Mouse (Mus musculus): ENCODE measurements at regions not wholly inside any gene's neighbourhood (a gene's known extent, or its start where the extent isn't known, plus 50 kb on each side); places are given as distances from the start of the nearest gene placed in this dataset.

GRCm38 (mm10) chr15:93661801-93662200 is 66.1 kb upstream of the Prickle1 start:
- TF ChIP-seq CTCF (IDR thresholded peaks at IDR 0.05; ENCODE audit: low read depth) (no peak), EP300 (IDR thresholded peaks at IDR 0.05; ENCODE audit: low read depth) (no peak)
